In genomic region chr16:86294436-86294835, GRCm38 (mm10) we compare ENCODE assay signal across 14 mouse cellular contexts.
"Had no signal": no experiment of that assay in that cellular context is flagged by ENCODE, and none has a peak within 500 bp of the region (broad histone marks: within the 10 kb centered on the region; RNA-seq: fewer than 3 reads in every experiment).

No protein-coding gene starts in this region.

- H3K27me3 ChIP-seq: liver, embryonic 13.5 days; stomach, embryonic 15.5 days had no signal

- H3K36me3 ChIP-seq: liver, embryonic 13.5 days; stomach, embryonic 15.5 days had no signal

- H3K4me2 ChIP-seq: liver, embryonic 13.5 days; midbrain, embryonic 11.5 days; stomach, embryonic 15.5 days had no signal

- H3K9ac ChIP-seq: liver, embryonic 13.5 days; stomach, embryonic 15.5 days had no signal

- H3K4me1 ChIP-seq: liver, embryonic 13.5 days; stomach, embryonic 15.5 days had no signal

- H3K4me3 ChIP-seq: layer of hippocampus, adult 2 months; liver, embryonic 13.5 days; stomach, embryonic 15.5 days had no signal

- H3K9me3 ChIP-seq: liver, embryonic 13.5 days; stomach, embryonic 15.5 days had no signal

- H3K27ac ChIP-seq: layer of hippocampus, adult 2 months; liver, embryonic 13.5 days; stomach, embryonic 15.5 days had no signal

- DNase-seq: kidney, postnatal 14 days; layer of hippocampus, adult 9-11 months; liver, embryonic 13.5 days; lung, adult 2 months; lung, postnatal 14 days; lung, postnatal 4 days; midbrain, embryonic 14.5 days; right cerebral cortex, adult 18-20 months; right cerebral cortex, postnatal 14 days; right cerebral cortex, postnatal 4 days; thymus, postnatal 25 days had no signal
